Mouse (Mus musculus) embryonic facial prominence, embryonic 12.5 days (tissue): ENCODE data around the gene Zfp580. TPM values are rescaled to one million over a fixed set of nuclear protein-coding genes. Genes with fewer than 3 reads are reported as not detected.
"Not testable (repeated sequence)": the region's sequence is repeated elsewhere in the genome, so short reads cannot be mapped to it uniquely, and the experiment has no call there.

Source experiments
- ATAC-seq: fragments of 200-750 bp; cut with Nextera tagmentation; 2 replicates; pipeline ENCODE4 v1.8.0; 2017; ENCODE audit not compliant: insufficient number of reproducible peaks, insufficient read depth, low FRiP score, low TSS enrichment
- H3K27ac ChIP-seq: fragments of 300-500 bp; sonication (generic); 2 replicates; pipeline ENCODE4 v1.5.1; 2016; ENCODE audit warnings: mild to moderate bottlenecking
- H3K27me3 ChIP-seq: fragments of 300-500 bp; sonication (generic); 2 replicates; pipeline ENCODE4 v1.6.1; 2016; ENCODE audit warnings: mild to moderate bottlenecking, moderate library complexity
- H3K36me3 ChIP-seq: fragments of 300-500 bp; sonication (generic); 2 replicates; pipeline ENCODE4 v1.6.1; 2016; ENCODE audit warnings: mild to moderate bottlenecking
- H3K4me1 ChIP-seq: fragments of 300-500 bp; sonication (generic); 2 replicates; pipeline ENCODE4 v1.6.1; 2016
- H3K4me2 ChIP-seq: fragments of 300-500 bp; sonication (generic); replicated peaks from 2 replicates; pipeline ENCODE4 v1.6.1; 2016; ENCODE audit warnings: mild to moderate bottlenecking, moderate library complexity
- H3K4me3 ChIP-seq: fragments of 300-500 bp; sonication (generic); 2 replicates; pipeline ENCODE4 v1.5.1; 2016; ENCODE audit warnings: mild to moderate bottlenecking
- H3K9ac ChIP-seq: fragments of 300-500 bp; sonication (generic); 2 replicates; pipeline ENCODE4 v1.6.1; 2016; ENCODE audit warnings: mild to moderate bottlenecking, moderate library complexity
- H3K9me3 ChIP-seq: fragments of 300-500 bp; sonication (generic); 2 replicates; pipeline ENCODE4 v1.6.1; 2016; ENCODE audit warnings: mild to moderate bottlenecking, moderate library complexity
- WGBS: fragments of 180-500 bp; shearing (Covaris S2); methylation state at CpG from one replicate; pipeline ENCODE4 v1.1.7; 2016; 5-methylcytosine and 5-hydroxymethylcytosine counted together
- polyA plus RNA-seq: library from polyadenylated mRNA; unstranded; fragments of >200 nt; fragmentation: Nextera tagmentation; extraction: Ambion mirVana; gene quantifications from 2 replicates; pipeline ENCODE4 v1.2.1, GENCODE M21; 2016

The Zfp580 gene
- 36.4 and 41.8 TPM in 2 replicates for polyA plus RNA-seq

DNA sequence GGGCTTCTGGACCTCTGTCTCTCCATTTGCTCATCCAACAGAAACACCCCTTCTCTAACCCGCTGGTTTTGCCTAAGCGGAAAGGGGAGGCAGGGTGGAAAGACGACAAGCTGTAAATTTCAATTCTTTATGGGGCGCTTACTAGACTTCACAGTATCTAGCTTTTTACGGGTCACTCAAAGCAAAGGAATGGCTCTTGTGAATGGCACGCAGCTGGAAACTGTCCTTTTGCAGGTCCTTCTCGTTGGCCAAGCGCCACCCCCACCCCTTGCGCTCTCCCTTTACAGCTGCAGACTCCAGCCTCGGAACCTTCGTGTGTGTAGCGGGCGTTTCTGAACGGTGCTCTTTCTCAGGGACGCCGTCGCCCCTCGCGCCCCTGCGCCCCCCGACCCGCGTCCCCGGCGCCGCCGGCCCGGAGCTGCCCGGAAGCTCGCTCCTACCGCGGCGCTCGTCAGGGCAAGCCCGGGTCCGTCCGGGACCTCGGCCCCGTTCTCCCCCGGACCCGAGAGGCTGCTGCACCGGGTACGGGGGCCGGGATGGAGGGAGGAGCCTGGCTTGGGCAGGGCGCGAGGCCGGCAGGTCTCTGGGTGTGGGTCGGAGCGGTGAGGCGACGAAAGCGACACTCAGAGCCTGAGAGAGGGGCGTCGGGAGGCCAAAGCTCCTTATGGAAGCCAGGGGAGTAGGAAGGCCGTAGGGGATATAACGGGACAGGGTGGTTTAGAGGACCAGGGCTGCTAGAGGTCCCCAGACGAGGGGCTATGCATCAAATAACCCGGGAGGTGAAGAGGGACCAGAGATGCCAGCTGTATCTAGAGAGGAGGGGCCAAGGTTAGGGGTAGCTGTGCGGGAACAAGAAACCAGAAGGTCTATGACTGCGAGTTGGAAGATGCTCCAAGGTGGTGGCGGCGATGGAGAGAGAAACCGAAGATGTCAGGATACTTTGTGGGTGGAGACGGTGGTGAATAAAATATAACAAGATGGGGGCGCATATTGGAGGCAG is at the start of gene Zfp580:
TSS of gene Zfp580 (plus strand) at position 346 of the 1,000 bp plus-strand sequence.
- Histone ChIP-seq H3K27me3 (peaks cover 47% of the 10 kb centered on the region), H3K9ac (peak within 1 kb of the TSS; percentile 87), H3K27ac (peak within 1 kb of the TSS; percentile 74), H3K4me2 (peak within 1 kb of the TSS; percentile 86), H3K36me3 (no peaks in the 10 kb centered on the region), H3K4me3 (peak within 1 kb of the TSS; percentile 84), H3K4me1 (peaks cover 22% of the 10 kb centered on the region), H3K9me3 (no peaks in the 10 kb centered on the region)
- WGBS: 1% methylated on average over 65 of the region's 65 CpGs
- peak; percentile 71 for ATAC-seq

DNA sequence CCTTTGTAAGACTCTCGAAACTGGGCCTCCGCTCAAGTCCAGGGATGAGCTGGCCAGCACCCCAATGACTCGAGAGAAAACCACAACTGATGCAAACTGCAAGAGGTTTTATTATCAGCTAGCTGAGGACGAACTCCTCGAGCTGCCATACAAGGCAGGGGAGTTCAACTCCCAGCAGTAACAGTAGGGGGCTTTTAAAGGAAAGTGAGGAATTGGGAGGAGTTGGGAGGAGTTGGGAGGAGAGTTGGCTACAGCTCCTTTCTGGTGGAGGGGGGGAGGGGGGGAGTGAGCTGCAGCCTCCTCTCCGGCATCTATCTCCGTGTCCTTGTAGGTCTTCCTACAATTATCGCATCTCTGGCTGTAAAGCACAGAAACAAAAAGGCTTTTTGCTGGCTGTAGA is 48.5 kb upstream of the Zfp580 start:
- not testable (repeated sequence) for H3K4me3 ChIP-seq, H3K27me3 ChIP-seq, H3K4me2 ChIP-seq, ATAC-seq, H3K27ac ChIP-seq, H3K9me3 ChIP-seq, H3K4me1 ChIP-seq, H3K9ac ChIP-seq
- peaks cover 18% of the 10 kb centered on the region for H3K36me3 ChIP-seq
- WGBS: 65% methylated on average over 8 of the region's 8 CpGs

- Histone ChIP-seq H3K36me3 (peaks cover 70% of the 10 kb centered on the region), H3K27ac (no peak overlapping the region), H3K27me3 (no peaks in the 10 kb centered on the region), H3K4me3 (no peak overlapping the region), H3K9me3 (no peaks in the 10 kb centered on the region), H3K4me1 (peaks cover 2% of the 10 kb centered on the region; the same call in 1 of the 2 replicates), H3K9ac (no peak overlapping the region), H3K4me2 (no peak overlapping the region)
- ATAC-seq: no peak
- 96% methylated on average over 26 of the region's 26 CpGs for WGBS
Measured at GRCm38 (mm10) chr7:5008229-5008628, 43.1 kb upstream of the Zfp580 start.

DNA sequence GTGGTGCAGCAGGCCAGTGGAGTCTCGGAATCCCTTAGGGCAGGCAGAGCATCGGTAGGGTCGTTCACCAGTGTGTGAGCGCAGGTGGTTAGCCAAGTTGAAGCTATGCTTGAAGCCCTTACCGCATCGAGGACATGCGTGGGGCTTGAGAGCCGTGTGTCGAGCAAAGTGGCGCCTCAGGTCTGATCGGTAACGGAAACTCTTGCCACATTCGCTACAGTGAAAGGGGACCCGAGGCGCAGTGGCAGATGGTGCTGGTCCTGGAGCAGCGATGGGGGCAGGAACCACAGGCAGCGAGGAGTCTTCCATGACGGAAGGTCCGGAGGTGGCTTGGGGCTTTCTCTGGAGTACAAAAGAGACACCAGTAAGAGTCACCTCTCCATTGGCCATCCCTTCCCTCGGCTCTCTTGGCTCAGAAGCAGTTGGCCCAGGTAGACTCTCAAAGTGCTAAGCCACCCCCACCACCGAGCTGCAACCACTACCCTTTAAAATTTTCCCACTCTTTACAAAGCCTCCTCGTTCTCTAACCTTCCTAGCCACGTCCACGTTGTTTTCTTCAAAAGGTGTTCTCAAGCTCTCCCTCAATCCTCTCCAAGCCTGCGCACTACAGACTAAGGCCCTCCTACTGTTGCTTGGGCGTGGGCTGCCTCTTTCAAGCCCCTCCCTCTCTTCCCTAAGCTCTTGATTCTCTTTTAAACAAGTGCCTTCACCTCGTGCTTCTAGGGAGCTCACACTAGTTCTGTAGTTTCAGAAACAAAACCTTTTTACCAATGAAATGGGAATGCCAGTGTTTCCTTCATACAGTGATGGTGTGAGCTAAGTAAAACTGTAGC is 38.4 kb upstream of the Zfp580 start:
- H3K9ac ChIP-seq: no peak overlapping the region
- WGBS: 92% methylated on average over 27 of the region's 27 CpGs
- no peak for ATAC-seq
- no peak overlapping the region for H3K27ac ChIP-seq
- peaks cover 11% of the 10 kb centered on the region; the same call in 1 of the 2 replicates for H3K4me1 ChIP-seq
- peak overlapping the region; percentile 59 for H3K4me2 ChIP-seq
- peaks cover 52% of the 10 kb centered on the region for H3K36me3 ChIP-seq
- H3K9me3 ChIP-seq: no peaks in the 10 kb centered on the region
- no peaks in the 10 kb centered on the region for H3K27me3 ChIP-seq
- 0 out of 2 replicates have a peak overlapping the region, but pooled peaks have one; percentile 66 for H3K4me3 ChIP-seq

DNA sequence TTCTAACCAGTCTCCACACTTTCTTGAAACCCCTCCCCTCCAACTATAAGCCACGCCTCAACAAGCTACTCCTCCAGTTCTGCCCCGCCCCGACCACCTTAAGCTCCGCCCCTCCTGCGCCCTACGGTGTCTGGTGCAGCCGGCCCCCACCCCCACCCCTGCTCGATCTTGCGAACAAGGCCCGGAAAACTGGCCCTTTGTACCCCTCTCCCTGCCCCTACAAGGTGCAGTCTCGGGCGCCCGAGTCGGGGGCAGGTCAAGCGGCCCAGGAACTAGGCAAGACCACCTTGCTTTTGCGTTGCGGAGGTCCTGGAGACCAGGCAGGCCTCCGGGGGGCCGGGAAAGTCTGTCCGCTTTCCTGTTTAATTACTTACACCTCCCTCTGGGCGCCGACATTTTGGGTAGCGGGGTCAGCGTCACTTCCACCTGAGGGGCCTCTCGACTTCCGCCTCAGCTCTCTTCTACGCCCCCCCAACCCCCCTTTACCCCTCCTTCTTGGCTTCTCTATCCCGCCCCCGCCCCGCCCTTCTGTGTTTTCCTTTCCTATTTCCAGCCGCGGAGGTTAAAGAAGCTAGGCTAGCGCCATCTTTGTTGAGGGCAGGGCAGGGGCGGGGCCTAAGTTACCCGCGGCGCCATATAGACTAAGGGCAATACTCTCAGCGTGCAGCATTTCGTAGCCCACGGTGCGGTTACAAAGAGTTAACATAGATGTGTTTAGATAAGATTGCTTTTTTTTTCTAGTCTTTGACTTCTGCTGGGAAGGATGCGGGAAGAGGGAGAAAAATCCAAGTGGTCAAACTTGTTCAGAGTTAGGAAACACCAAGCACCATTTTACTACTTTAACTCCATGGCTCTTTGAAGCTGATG is 36.9 kb upstream of the Zfp580 start, which contains the start of the genes Zfp524 and Fiz1:
TSS of gene Zfp524 (plus strand) at position 165 of the 867 bp plus-strand sequence.
TSS of gene Fiz1 (minus strand) at position 447 of the 867 bp plus-strand sequence.
- Histone ChIP-seq H3K27me3 (no peaks in the 10 kb centered on the region), H3K36me3 (peaks cover 36% of the 10 kb centered on the region), H3K9me3 (no peaks in the 10 kb centered on the region), H3K27ac (peak within 1 kb of the TSS; percentile 98), H3K4me1 (peaks cover 11% of the 10 kb centered on the region; the same call in 1 of the 2 replicates), H3K4me2 (peak within 1 kb of the TSS; percentile 59), H3K4me3 (peak within 1 kb of the TSS; percentile 66), H3K9ac (peak within 1 kb of the TSS; percentile 82)
- ATAC-seq: peak; percentile 79
- WGBS: under 1% methylated on average over 41 of the region's 42 CpGs

DNA sequence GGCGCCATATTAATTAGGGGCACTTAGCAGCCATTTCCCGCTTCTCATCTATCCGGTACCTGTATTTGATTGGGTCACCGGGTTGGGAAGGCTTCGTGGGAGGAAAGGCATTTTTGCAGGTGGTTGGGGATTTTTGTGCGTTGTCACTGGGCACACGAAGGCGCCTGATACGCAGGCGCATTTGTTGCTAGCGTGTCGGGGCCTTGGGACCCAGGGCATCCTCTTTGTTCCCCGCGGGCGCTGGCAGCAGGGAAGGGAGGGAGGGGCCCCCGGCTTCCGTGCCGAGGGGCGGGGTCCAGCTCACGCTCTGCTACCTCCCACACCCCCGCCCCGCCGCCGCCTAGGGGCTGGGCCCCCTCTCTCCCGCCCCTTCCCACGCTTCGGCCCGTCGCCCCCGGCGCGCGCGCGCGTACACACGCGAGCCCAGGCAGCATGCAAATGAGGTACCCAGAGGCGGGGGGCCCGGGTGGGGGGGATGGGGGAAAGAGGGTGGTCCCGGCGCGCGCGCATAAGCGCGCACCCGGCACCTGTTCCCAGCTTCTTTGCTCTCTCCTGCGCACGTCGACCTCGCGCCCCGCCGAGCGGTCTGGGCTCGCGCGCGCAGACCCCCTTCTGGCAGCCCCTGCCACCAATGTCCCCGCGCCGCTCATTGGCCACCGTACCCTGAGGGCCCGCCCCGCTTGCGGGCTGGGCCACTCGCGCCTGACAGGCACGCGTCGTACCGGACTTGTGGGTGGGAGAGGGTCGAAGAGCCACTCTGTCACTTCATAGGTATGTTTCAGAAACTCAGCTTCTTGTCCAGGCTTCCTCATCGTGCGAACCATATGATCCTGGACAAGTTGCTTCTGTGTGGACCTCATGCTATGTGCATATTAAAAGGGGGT is 36.0 kb upstream of the Zfp580 start, which contains the start of gene Gm44973:
TSS of gene Gm44973 (plus strand) at position 379 of the 884 bp plus-strand sequence.
- Histone ChIP-seq H3K4me3 (peak within 1 kb of the TSS; percentile 66), H3K9me3 (no peaks in the 10 kb centered on the region), H3K4me2 (peak within 1 kb of the TSS; percentile 59), H3K27ac (peak within 1 kb of the TSS; percentile 98), H3K9ac (peak within 1 kb of the TSS; percentile 82), H3K36me3 (peaks cover 27% of the 10 kb centered on the region), H3K4me1 (peaks cover 11% of the 10 kb centered on the region; the same call in 1 of the 2 replicates), H3K27me3 (no peaks in the 10 kb centered on the region)
- under 1% methylated on average over 67 of the region's 76 CpGs for WGBS
- ATAC-seq: peak; percentile 72

GRCm38 (mm10) chr7:5016057-5016456 is 35.3 kb upstream of the Zfp580 start:
- no peak for ATAC-seq
- Histone ChIP-seq H3K9me3 (no peaks in the 10 kb centered on the region), H3K27me3 (no peaks in the 10 kb centered on the region), H3K36me3 (peaks cover 20% of the 10 kb centered on the region), H3K4me1 (peaks cover 11% of the 10 kb centered on the region), H3K4me2 (peak overlapping the region; percentile 59), H3K27ac (peak overlapping the region; percentile 98), H3K4me3 (peak overlapping the region; percentile 66), H3K9ac (peak overlapping the region; percentile 62)
- 64% methylated on average over 3 of the region's 3 CpGs for WGBS

GRCm38 (mm10) chr7:5016920-5017319 is 34.4 kb upstream of the Zfp580 start:
- peaks cover 14% of the 10 kb centered on the region for H3K36me3 ChIP-seq
- H3K27me3 ChIP-seq: no peaks in the 10 kb centered on the region
- 95% methylated on average over 2 of the region's 2 CpGs for WGBS
- peaks cover 16% of the 10 kb centered on the region for H3K4me1 ChIP-seq
- no peak overlapping the region for H3K4me3 ChIP-seq
- ATAC-seq: no peak
- no peaks in the 10 kb centered on the region for H3K9me3 ChIP-seq
- H3K9ac ChIP-seq: no peak overlapping the region
- no peak overlapping the region for H3K4me2 ChIP-seq
- no peak overlapping the region for H3K27ac ChIP-seq

DNA sequence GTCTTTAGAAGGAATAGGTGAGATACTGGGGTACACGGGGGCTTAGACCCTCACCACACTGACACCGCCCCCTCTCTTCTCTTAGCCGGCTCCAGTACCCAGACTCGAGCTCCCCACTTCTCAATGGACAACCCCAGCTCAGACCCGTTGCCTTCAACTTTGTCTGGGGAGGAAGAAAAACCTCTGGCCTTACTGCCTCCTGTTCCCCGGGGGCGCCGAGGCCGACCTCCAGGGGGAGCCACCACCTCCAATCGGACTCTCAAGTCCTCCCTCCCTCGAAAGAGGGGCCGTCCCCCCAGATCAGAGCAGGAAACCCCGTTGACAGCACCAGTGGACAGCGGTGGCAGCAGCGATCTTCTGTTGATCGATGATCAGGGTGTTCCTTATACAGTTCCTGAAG is 34.0 kb upstream of the Zfp580 start:
- Histone ChIP-seq H3K27ac (no peak overlapping the region), H3K9ac (no peak overlapping the region), H3K4me1 (peaks cover 16% of the 10 kb centered on the region), H3K36me3 (peaks cover 15% of the 10 kb centered on the region), H3K9me3 (no peaks in the 10 kb centered on the region), H3K4me3 (no peak overlapping the region), H3K27me3 (no peaks in the 10 kb centered on the region), H3K4me2 (no peak overlapping the region)
- 91% methylated on average over 16 of the region's 16 CpGs for WGBS
- no peak for ATAC-seq

DNA sequence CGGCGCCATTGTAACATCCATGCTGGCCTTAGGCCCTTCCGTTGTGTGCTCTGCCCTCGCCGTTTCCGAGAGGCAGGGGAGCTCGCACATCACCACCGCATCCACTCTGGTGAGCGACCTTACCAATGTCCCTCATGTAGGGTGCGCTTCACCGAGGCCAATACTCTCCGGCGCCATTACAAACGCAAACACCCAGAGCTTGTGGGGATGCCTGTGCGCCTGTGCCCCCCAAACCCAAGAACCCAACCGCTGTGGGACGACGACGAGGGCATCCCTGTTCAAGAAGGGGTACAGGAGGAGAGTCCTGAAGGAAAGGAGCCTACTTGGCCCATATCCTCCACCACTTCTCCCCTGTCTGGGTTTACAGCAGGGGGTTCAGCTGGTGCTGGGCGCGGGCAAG is 33.4 kb upstream of the Zfp580 start:
- ATAC-seq: no peak
- no peak overlapping the region for H3K9ac ChIP-seq

More for the DNA sequence above, 33.4 kb upstream of the Zfp580 start:
- Histone ChIP-seq H3K4me2 (no peak overlapping the region), H3K36me3 (peaks cover 14% of the 10 kb centered on the region), H3K4me3 (no peak overlapping the region), H3K4me1 (peaks cover 16% of the 10 kb centered on the region), H3K27ac (no peak overlapping the region), H3K27me3 (no peaks in the 10 kb centered on the region), H3K9me3 (no peaks in the 10 kb centered on the region)
- 95% methylated on average over 21 of the region's 21 CpGs for WGBS
